Mouse (Mus musculus): Measurements from ENCODE around the gene Tes.

DNA sequence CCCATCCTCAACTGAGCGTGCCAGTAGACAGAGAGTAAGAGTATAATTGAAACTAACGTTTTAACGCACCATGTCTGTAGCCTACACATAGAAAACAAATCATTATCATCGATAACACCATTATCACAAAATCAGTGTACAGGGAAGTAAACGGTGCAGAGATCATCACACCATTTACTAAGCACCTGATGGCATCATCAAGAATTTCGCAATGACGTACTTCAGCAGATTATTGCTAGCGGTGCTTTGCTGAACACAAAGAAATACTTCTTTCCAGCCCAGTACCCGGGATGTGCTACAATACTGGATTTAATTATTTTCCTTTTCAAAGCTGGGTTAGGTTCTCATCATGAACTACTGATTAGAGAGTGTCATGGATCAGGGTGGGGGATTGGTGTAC is 12.3 kb downstream of the Tes start:
- no peak for TF ChIP-seq EP300 (IDR thresholded peaks at IDR 0.05; ENCODE audit: low read depth)
- TF ChIP-seq CTCF (IDR thresholded peaks at IDR 0.05; ENCODE audit: low read depth) = no peak
